Mouse (Mus musculus): ENCODE measurements at regions not wholly inside any gene's neighbourhood (a gene's known extent, or its start where the extent isn't known, plus 50 kb on each side); places are given as distances from the start of the nearest gene placed in this dataset.

DNA sequence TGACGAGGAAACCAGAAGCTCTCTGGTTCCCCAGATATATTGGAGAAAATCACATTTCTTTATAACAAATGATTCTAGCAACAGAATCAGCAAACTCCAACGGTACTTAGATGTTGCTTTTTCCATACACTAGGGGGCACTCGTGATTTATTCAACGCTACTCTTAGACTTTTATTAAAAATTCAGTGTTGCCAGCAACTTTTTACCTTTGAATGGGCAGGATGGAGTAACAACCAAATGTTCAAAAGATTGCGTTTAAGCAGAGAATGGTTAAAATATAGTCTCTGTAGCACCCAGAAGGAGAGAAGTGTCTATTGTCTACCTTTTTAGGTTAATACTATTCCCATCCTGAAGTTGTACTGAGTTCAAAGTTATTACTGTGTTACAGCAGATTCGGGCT lies 715.4 kb upstream of the Cblb start:
- peak in 1 of 2 experiments; percentile 14 for DNase-seq

DNA sequence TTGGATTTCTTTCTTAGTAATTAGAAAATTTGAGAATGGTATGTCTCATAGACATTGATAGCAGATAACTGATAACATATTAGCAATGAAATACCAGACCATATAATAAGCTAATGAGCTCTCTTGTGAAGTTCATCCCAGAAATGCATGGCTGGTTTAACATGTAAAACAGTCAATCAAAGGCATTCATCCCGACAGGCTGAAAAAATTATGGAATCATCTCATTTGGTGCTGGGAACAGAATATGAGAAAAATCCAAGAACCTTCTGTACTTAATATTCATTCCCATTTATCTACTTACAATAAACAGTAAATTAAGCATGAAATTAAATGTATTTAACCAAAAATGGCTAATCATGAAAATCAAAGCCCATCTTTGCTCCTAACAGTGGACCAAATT lies 698.8 kb upstream of the Cblb start:
- DNase-seq = no peak

DNA sequence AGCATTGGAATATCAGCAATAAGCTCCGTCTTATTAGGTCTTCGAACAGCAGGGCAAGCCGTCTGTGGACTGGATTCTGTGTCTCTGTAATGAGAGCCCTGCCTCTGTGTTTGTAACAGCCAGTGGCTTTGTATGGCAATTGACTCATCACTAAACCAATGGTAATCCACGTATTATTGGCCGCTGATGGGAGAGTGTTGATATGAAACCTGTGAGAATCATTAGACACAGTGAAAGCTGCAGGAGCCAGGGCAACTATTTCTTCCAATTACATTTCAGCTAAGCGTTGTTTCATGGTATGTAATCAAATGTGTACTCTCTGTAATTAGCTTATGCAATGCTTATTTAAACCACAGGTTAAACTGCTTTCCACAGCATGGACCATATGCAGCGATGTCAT lies 696.1 kb upstream of the Cblb start:
- DNase-seq = no peak

DNA sequence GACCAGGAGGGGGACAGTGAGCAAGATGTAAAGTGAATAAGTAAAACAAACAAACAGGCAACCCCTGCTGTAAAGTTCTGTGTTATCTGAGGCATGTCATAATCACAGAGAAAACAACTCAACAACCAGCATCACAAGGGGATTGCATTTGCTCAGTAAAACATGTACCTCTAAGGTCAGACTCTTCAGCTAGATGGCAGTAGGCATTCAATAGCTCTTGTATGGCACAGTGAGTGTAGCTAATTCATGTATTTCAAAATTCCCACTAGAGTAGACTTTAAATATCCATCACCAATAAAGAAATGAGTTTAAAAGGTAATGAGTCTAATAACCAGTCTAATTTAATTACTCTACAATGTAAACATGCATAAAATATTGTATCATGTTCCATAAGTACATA lies 683.9 kb upstream of the Cblb start:
- DNase-seq = no peak

DNA sequence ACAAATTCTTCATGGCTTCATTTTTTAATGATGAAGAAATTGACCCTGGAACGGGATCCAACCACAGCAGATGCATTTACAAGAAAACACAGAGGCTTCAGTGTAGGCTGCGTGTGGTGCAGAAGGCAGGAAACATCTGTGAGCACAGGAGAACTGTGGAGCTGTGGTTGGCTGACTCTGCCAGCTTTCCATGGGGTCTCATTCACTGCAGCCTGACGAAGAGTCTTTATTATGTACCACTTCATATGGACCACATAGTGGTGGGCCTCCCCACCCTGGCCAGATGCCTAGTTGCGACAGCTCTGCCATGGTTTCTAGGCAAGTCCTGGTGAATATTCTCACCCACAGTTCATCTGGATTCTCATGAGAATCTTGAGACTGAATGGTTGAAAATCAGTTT lies 678.9 kb upstream of the Cblb start:
- DNase-seq = peak; percentile 32 to 81

DNA sequence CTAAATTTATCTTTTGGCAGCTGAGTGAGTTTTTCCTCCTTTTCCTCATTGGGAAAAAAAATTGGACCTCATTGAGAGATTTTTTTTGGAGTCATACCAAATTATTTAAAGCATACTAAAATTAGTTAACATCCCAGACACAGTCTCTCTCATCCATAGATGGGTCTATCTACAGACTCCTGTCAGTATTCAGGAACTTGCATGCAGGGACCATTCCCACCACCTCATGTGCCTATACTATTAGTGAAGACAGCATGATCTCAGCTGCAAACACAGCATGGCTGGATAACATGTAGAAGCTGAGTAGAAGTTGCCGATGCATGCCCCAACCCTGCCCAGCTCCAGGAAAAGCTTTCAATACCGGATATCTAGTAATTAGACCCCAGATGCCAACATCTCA lies 677.2 kb upstream of the Cblb start:
- no peak for DNase-seq

DNA sequence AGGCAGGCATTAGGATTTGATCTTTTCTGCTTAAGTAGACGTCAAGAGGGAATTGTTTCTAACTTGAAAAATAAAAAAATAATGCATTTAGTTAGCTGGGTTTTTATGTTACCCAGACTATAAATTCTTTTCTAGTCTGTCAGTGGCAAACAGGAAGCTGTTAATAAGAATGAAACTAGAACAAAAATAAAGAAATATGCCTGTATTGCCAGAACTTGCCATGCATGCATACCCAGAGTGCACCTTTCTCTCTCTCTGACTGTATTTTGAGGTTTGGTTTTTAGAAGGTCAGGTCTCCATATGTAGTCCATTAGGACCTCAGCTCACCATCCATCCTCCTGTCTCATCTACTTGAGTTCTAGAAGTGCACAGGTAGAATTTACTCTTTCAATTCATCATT lies 661.0 kb upstream of the Cblb start:
- DNase-seq = no peak

DNA sequence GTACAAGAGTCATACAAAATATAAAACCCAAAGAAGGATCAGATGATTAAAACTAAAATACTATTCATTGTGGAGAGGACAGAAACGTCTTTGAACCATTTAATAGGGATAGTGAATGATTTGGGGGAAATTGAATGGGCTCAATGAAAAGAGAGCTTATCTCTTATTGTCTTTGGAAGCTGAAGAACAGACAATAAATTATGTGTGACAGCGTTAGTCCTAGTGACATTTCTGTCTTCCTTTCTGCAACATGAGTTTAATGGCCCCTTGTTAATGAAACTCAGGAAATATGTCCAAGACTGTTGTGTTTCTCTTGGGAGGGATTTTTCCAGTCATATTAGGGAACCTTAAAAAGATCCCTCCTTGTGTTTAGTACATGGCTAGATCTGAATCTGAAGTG lies 644.6 kb upstream of the Cblb start:
- DNase-seq = no peak

DNA sequence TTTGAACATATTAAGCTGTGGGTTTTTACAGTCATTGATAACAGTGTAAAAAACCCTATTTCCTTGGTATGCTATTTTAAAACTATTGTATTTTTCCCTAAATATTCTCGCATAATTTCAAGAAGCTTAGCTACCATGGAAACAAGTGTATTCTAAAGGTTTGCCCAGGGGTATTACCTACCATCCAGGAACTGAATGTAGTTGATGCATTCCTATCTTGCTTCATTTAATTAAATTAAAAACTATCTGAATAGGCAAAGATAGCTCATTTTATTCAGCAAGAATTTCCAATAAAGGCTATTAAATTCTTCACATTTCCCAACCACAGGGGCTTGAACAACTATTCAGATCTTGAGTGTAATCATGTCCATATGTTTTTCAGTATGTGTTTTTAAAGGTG lies 643.5 kb upstream of the Cblb start:
- no peak for DNase-seq

DNA sequence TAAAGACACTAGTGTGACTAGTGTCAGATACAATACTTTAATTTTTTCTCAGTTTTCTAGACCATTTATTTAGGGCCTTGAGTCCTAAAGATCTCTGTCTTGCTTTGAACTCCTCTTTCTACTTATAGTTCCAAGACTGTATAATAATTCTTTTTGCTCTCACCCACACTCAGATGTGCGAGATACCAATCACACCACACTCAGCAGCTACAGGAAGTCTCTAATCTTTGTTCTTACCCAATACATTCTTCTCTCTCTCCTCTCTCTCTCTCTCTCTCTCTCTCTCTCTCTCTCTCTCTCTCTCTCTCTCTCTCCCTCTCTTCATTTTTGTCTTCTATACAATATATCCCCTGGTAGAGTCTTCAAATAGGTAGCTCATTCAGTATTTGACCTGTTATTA lies 637.2 kb upstream of the Cblb start:
- DNase-seq = no peak

All from lung, postnatal 4 days (tissue).